Mouse (Mus musculus): ENCODE measurements around the gene Kif1c.

Gene Kif1c

DNA sequence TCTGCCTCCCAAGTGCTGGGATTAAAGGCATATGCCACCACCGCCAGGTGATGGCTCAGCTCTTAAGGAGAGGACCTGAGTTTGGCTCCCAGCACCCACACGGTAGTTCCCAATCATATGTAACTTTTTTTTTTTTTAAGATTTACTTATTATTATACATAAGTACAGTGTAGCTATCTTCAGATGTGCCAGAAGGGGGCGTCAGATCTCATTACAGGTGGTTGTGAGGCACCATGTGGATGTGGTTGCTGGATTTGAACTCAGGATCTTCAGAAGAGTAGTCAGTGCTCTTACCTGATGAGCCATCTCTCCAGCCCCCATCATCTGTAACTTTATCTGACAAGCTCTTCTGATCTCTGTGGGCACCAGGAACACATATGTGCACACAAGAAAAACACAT, 3.0 kb upstream of the Kif1c start:
- no peak for DNase-seq (ENCODE audit: low read depth, low spot score)

DNA sequence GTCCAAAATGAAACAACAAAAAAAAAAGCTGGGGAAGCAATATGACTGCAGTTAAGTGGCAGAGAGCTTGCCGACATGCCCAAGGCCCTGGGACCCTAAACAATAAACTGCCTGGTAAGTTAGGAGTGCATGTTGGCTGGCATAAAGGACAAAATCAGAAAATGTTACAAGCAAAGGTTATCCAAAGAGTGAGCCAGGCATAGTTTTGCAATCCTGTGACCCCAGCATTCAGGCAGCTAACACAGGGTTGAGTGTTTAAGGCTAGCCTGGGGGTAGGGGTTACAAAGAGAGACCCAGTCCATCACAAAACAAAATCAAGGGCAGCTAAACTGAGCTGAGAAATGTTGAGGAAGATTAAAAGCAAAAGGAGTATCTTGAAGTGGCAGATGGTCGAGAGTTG, 1.3 kb upstream of the Kif1c start:
- no peak for DNase-seq (ENCODE audit: low read depth, low spot score)

DNA sequence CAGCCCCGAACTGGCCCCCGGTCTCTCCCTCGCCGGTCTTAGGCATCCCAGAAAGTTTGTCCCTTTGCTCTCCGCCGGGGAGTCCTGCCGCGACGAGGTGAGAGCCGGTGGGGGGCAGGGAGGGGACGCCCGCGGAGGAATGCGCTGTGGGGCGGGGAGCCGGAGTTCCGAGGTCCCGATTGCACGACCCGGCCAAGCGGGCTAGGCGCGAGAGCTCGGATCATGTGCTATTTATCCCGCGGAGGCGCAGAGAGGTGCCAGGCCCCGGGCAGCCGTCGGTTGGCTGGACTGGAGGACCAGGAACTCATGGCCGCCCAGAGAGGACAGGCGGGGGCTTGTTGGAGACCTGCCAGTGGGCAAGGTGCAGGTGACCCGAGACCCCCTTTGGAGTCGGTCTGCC, 265 bp downstream of the Kif1c start:
- DNase-seq (ENCODE audit: low read depth, low spot score) = peak; percentile 40

DNA sequence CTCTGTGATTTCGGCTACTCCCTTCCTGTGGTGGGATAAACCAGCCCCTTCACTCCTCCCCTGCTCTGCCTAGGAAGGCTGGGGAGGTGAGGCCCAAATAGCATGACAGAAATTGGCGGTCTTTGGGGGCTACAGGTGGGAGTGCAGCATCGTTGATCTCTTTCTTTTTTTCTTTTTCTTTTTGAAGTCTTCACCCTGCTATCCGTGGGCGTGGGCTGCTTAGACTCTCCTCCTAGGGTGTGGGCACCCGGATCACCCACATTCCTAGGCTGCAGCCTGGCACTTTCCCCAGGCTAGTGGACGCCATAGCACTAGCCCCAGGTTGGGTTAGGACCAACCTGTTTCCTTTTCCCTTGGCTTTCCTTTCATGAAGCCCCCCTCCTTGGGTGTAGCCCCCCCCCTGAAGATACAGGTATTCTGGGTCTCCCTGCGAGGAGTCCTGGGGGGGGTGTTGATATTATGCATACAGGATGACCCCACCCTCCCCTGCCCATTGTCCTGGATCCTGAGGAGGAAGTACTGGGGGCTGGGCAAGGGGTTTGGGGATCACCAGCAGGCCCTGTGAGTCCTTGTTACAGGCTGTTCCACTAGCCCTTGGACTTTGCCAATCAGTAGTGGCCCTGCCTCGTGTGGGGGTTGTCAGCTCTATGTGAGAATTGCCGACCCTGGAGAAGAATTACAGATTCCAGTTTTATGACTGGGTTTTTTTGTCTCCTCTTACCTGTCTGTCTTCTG, 1.0 kb downstream of the Kif1c start:
- DNase-seq (ENCODE audit: low read depth, low spot score) = no peak

DNA sequence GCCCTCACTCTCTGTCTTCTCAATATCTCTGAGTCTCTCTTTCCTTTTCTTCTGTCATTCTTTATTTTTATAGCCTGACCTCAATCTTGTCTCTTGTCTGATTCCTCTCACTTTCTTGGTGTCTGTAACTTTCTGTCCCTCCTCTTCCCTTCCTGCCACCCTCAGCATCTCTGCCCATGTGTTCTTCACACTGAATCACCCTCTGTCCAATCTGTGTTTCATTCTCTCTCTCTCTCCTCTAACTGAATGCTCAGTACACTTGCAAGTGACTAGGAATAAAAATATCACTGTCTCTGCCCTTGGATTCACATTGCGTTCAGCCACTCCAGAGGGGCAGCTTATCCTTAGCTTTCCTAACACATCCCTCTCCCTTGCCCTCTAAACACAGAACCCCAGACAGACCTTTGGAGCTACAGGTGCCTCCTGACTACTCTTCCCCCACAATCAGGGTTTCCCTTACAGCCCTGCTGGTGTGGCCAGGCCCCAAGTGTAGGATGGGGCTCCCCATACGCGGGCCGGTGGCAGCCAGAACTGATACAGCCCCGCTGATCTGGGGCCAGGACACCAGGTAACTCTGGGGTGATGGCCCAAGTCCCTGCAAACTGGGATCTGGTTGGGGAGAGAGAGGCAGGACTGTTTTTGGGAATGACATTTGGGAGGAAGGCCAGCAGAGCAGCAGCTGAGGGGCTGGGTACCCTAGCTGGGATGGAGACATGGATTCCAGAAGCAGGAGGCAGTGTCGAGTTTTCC, 1.8 kb downstream of the Kif1c start:
- no peak for DNase-seq (ENCODE audit: low read depth, low spot score)

DNA sequence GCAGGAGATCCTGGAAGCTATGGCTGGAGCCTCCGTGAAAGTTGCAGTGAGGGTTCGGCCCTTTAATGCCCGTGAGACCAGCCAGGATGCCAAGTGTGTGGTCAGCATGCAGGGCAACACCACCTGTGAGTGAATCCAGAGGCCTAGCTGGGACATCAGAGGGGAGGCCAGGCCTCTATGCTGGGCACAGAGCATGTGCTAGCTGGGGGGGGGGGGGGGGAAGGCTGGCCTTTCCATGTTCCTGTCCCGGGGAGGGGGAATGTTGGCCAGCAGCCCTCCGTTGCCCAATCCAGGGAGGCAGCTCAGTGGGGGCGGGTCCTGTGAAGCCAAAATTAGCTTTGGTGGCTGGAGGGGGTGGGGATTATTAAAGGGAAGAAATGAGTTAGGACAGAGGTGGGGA, 2.4 kb downstream of the Kif1c start:
- no peak for DNase-seq (ENCODE audit: low read depth, low spot score)

DNA sequence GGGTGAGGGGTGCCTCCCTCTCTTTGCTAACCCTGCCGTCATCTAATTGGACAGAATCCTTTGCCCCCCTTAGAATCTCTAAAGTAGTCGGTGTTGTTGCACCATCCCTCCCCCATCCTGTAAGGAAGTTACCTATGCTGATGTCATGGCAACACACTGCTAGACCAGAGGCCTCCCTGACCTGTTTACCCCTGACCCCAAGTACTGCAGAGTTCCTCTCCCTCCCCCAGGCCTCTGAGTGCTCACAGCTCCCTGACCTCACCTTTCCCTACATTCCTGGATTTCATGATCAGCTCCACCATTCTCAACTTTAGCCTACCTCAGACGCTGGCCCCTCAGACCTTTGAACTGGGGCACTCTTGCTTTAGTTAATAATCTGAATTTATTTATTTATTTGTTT, 5.8 kb downstream of the Kif1c start:
- no peak for DNase-seq (ENCODE audit: low read depth, low spot score)

DNA sequence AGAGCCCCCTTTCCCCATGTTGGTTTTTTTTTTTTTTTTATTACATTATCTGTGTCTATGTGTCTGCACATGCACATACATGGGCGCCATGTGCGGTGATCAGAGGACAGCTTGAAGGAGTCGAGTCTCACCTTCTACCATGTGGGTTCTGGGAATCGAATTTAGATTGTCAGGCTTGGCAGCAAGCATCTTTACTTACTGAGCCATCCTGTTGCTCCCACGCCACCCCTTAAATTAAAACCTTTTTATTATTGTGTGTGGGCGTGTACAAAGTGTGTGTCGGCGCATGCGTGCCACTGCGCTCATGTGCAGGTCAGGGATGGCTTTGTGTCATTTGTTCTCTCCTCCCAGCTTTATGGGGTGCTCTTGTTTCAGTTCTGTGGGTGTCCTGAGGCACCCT, 10.7 kb downstream of the Kif1c start:
- no peak for DNase-seq (ENCODE audit: low read depth, low spot score)

DNA sequence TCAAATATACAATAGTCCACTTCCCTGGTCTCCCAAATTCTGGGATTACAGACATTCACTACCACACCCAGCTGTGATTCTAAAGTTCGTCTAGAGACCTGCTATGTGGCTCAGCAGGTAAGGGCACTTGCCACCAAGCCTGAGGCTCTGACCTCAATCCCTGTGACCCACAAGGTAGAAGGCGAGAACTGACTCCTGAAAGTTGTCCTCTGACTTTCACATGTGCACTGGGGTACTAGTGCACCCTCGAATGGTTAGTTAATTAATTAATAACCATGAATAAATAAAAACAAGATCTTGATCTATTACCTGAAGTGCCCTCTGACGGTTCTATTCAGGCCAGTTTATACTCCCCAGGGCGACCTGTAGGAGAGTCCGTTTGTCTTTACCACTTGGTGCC, 12.9 kb downstream of the Kif1c start:
- DNase-seq (ENCODE audit: low read depth, low spot score) = no peak

DNA sequence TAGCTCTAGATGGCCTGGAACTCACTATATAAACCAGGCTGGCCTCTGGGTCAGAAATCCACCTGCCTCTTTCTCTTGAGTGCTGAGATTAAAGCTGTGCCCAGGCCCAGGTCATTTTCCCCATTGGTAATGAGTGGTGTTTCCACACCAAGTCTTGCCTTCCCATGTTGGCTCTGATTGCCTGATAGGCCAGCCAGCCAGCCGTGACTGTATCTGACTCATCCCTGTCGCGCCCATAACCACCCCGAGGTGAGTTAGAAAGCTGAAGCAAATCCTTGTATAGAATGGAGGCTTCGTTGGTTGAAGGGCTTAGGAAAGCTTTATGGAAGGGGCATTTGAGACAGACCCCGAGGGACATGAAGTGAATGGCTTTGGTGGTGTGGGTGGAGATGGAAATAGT, 15.5 kb downstream of the Kif1c start:
- no peak for DNase-seq (ENCODE audit: low read depth, low spot score)

DNA sequence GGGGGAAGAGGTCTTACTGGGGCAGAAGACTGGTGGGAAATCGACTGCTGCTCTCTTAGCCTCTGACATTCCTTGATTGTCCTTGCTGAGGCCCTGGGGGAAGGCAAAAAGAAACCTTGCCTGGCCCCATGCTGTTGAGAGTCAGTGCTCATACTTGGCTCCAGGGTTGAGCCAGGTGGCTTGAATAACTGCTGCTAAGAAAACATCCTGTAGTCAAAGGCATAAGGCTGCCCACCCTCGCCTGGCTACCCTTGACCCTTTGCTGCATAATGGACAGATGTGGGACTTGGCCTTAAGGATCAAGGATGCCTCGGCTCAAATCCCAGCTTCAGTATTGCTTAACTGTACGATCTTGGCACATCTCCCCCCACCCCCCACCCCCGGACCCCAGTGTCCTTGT, 18.1 kb downstream of the Kif1c start:
- no peak for DNase-seq (ENCODE audit: low read depth, low spot score)

DNA sequence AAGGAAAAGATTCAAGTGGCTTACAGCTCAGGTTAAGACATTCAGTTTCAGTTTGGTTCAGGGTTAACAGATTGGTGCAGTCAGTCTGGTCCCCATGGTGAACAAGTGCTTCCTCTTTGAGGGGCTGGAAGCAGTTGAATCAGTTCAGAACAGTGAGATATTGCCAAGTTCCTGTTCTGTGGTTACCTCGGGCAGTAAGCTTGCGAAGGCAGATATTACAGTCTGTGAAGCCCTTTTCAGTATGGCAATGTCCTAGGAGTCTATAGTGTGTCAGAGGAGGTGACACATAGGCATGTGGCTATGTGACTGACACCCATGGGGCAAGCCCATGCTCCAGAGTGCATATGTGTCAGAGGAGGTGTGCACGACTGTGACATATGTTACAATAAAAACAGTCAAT, 20.2 kb downstream of the Kif1c start:
- no peak for DNase-seq (ENCODE audit: low read depth, low spot score)

DNA sequence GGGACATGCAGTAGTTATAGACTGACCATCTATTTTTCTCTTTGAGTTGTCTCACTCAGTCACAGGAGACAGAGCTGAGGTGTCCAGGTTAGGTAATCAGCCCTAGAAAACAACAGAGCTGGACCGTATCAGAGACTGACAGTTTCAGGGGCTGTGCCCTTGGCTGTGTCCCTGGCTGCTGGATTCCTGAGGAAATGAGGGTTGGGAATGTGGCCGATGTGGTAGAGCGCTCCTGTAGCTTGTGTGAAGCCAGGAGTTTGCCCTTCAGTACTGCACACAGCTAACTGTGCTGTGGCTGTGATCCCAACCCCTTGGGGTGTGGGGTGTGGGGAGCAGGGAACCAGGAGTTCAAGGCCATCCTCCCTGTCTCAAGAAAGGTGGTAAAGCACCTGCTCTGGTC, 20.7 kb downstream of the Kif1c start:
- DNase-seq (ENCODE audit: low read depth, low spot score) = no peak

DNA sequence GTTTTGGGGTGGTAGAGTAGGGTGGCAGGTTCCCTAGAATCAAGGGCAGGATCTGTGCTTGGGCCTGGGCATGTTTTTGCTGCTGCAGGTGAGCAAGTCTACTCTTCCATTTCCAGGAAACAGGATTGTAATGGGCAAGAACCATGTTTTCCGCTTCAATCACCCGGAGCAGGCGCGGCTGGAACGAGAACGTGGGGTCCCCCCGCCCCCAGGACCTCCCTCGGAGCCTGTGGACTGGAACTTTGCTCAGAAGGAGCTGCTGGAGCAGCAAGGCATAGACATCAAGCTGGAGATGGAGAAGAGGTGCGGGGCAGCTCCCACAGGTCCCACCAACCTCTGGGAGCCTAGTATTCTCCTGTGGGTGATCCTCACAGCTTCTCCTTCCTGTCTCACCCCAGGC, 24.4 kb downstream of the Kif1c start:
- no peak for DNase-seq (ENCODE audit: low read depth, low spot score)

DNA sequence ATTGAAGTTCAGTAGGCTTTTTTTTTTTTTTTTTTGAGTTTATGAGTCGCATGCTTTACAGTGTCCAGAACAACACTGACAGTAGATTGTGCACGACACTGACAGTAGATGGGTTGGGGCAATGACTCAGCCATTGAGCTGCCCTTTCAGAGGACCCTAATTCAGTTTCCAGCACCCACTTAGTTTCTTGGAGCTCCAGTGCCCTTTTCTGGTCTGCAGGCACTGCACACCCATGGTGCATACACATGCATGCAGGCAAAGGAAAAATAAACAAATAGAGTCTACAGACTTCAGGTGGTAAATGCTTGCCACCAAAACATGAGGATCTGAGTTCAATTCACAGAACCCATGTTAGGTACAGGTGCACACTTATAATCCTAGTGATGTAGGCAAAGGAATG, 26.2 kb downstream of the Kif1c start:
- no peak for DNase-seq (ENCODE audit: low read depth, low spot score)

DNA sequence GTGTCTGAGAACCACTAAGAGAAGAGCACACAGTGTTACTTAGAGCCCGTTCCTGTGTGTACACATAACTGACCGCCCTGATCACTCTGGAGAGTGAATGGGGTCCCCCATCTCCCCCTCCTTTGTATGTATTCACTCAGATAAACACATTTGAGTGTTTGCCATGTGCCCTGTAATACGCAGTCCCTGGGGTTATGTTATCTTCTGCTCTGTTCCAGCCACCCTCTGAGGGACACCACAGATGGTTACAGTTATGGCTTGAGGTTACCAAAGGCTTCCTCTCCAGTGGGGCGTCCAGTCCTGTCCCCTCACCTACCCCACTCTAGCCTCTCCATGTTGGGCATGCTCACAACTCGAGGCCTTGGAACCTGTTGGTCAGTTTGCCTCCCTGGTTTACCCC, 27.0 kb downstream of the Kif1c start:
- no peak for DNase-seq (ENCODE audit: low read depth, low spot score)

DNA sequence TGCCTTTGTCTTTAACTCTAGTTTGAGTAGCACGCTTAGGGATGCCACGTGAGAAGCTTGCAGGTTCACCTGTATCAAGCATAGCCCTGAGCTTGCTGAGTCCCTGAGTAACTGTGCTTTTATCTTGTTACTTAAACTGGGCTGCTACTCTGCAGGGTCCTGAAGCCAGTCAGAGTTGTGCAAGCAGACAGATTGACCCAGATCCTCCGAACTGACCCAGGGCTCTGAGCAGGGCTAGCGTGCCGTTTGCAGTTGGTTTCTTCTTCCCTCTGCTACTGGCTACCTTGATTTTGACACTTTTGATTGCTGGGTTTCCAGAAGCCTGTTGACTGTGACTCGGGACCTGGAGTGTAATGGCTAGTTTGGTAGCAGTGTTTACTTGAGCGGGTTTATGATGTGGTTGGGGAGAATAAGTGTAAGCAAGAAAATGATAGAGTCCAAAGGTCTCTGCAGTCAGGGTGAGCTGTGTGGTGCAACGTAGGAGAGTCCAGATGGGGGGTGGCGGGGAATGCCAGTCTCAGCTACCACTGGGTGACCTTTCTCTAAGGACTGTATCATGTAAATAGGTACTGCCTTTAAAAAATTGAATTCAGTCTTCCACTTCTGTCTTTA, 30.2 kb downstream of the Kif1c start:
- no peak for DNase-seq (ENCODE audit: low read depth, low spot score)

DNA sequence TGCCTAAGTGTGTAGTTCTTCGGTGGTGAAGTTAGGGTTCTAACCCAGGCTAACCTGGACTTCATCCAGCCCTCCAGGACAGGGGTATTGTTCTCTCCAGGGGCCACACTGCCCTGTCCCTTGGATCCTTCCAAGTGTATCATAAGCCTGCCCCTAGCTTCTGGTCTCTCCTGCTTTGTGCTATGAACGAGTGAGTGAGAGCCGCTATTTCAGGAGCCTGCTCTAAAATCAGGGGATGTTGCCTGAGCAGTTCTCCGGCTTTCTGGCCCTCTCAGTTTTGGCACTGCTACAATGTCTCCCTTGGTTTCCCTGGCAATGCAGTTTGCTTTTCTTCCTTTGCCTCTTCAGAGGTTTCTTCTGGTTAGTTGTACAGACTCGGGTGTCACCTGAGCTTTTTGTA, 30.8 kb downstream of the Kif1c start:
- no peak for DNase-seq (ENCODE audit: low read depth, low spot score)

DNA sequence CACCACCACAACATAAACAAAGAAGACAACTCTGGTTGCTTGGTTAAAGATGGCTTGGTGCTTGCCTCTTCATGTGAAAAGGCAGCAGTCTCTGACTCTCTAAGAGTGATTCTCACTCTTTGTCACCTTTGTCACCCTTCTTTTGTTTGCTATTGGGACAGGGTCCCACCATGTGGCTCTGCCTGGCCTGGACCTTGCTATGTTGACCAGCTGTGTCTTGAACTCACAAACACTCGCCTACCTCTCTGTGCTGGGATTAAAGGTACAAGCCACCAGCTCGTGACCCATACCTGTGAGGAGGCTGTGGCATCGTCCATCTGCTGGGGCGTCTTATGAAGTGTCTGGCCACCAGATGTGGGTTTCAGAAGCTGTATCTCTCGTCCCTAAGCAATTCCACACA, 32.9 kb downstream of the Kif1c start:
- DNase-seq (ENCODE audit: low read depth, low spot score) = no peak

DNA sequence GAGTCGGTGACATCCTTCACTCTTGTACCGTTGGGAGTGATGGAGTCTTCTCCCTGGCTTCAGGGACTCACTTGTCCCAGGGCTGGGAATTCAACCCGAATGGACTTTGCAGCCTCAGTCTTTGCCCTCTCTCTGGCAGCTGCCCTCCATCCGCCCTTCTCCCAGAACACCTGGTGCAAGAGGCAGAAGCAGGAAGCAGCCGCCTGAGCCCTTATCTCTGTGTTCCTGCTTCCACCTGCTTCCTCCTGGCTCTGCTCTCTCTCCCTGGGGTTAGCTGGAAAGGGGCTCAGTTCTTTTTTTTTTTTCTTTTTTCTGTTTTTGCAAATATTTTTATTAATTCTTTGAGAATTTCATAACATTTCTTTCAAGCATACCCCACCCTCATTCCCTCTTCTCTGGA, 37.4 kb downstream of the Kif1c start:
- DNase-seq (ENCODE audit: low read depth, low spot score) = no peak

DNA sequence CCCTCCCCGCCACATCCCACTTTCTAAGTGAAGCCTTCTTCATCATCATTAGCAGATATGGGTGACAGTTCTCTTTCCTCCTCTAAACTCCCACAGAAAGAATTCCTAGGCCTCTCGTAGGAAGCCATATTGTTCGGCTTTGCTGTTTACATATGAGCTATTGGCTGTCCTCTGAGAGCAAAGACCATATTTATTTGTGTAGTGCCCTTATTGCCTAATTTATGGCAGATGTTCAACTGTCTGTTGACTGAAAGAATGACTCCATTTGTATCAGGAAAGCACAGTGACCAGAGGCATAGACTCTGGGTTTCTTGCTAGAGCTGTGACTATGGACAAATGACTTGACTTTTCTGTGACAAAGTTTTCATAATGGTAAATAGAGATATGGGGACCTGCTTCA, 41.3 kb downstream of the Kif1c start:
- no peak for DNase-seq (ENCODE audit: low read depth, low spot score)

DNA sequence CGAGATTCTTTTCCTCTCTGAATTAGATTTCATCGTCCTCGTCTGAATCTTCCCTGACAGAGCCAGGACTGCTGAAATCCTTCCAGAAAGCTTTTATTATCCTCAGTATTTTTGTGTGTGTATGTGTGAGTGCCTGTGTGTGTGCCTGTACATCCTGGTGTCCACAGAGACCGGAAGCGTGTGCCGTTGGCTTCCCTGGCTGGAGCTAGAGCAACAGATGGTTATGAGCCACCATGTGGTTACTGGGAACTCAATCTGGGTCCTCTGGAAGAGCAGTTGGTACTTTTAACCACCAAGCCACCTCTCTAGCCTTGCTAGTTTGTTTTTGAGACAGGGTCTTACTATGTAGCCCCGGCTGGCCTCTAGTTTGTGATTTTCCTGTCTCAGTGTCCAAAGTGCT, 41.8 kb downstream of the Kif1c start:
- DNase-seq (ENCODE audit: low read depth, low spot score) = no peak
